23 mouse cellular contexts compared by ENCODE assay signal in genomic region chr6:126536926-126537325, GRCm38 (mm10). TPM values are rescaled to one million over a fixed set of nuclear protein-coding genes. Genes with fewer than 3 reads are reported as not detected.
DNase-seq lines count a peak whose midpoint lies in the region; ATAC-seq and TF ChIP-seq lines count a peak whose summit lies in the region.
"Had no signal": no experiment of that assay in that cellular context is flagged by ENCODE, and none has a peak within 500 bp of the region (broad histone marks: within the 10 kb centered on the region; RNA-seq: fewer than 3 reads in every experiment).

No protein-coding gene starts in this region.

- peaks cover 23% of the 10 kb centered on the region for H3K27me3 ChIP-seq in embryonic facial prominence, embryonic 13.5 days
- peaks cover 37% of the 10 kb centered on the region for H3K27me3 ChIP-seq in embryonic facial prominence, embryonic 10.5 days (replicated peaks; ENCODE audit: low read depth, poor library complexity, severe bottlenecking)
- H3K27me3 ChIP-seq in heart, adult 2 months (ENCODE audit: control insufficient read depth, insufficient read depth, low read length) = no peaks in the 10 kb centered on the region
- peaks cover 32% of the 10 kb centered on the region for H3K27me3 ChIP-seq in heart, embryonic 10.5 days (ENCODE audit: insufficient read depth, poor library complexity, severe bottlenecking)
- peaks cover 20% of the 10 kb centered on the region for H3K27me3 ChIP-seq in heart, postnatal 0 days (ENCODE audit: control insufficient read depth, insufficient read depth, low read length)
- H3K27me3 ChIP-seq in hindbrain, postnatal 0 days (ENCODE audit: insufficient read depth, low read length) = no peaks in the 10 kb centered on the region

- H3K27ac ChIP-seq in embryonic facial prominence, embryonic 13.5 days = 0 out of 2 replicates have a peak overlapping the region, but pooled peaks have one; percentile 14
- H3K27ac ChIP-seq in embryonic facial prominence, embryonic 10.5 days (replicated peaks) = no peak overlapping the region
- H3K27ac ChIP-seq in heart, adult 2 months = peak overlapping the region; percentile 76
- no peak overlapping the region for H3K27ac ChIP-seq in heart, embryonic 10.5 days
- H3K27ac ChIP-seq in heart, postnatal 0 days (ENCODE audit: low read depth) = peak overlapping the region; percentile 80
- peak overlapping the region; percentile 89 for H3K27ac ChIP-seq in brown adipose tissue, adult 24 weeks (replicated peaks; ENCODE audit: low read depth, low read length)
- no peak overlapping the region for H3K27ac ChIP-seq in hindbrain, postnatal 0 days
- H3K27ac ChIP-seq: forebrain, embryonic 13.5 days; hindbrain, embryonic 12.5 days; kidney, embryonic 15.5 days had no signal

- H3K4me2 ChIP-seq in embryonic facial prominence, embryonic 13.5 days = no peak overlapping the region
- no peak overlapping the region for H3K4me2 ChIP-seq in heart, postnatal 0 days (ENCODE audit: low read depth, low read length)
- H3K4me2 ChIP-seq in hindbrain, postnatal 0 days (ENCODE audit: low read depth, low read length) = no peak overlapping the region
- H3K4me2 ChIP-seq: forebrain, embryonic 13.5 days; hindbrain, embryonic 12.5 days; kidney, embryonic 15.5 days had no signal

- H3K36me3 ChIP-seq in embryonic facial prominence, embryonic 13.5 days = no peaks in the 10 kb centered on the region
- no peaks in the 10 kb centered on the region for H3K36me3 ChIP-seq in embryonic facial prominence, embryonic 10.5 days (replicated peaks)
- H3K36me3 ChIP-seq in heart, adult 2 months (ENCODE audit: control insufficient read depth, insufficient read depth, low read length) = peaks cover 3% of the 10 kb centered on the region; the same call in 1 of the 2 replicates
- no peaks in the 10 kb centered on the region for H3K36me3 ChIP-seq in heart, embryonic 10.5 days
- H3K36me3 ChIP-seq in heart, postnatal 0 days (replicated peaks; ENCODE audit: control insufficient read depth, insufficient read depth, low read length) = no peaks in the 10 kb centered on the region
- no peaks in the 10 kb centered on the region for H3K36me3 ChIP-seq in hindbrain, postnatal 0 days (ENCODE audit: insufficient read depth, low read length)
- H3K36me3 ChIP-seq: G1E; hindbrain, embryonic 12.5 days; kidney, embryonic 15.5 days had no signal

- intact Hi-C loops in heart, adult 2 months (cut with DNase I) = loop anchor here (2.0 kb wide), 1 partner anchor 14 kb away; no protein-coding TSS in a partner anchor

- no peak overlapping the region for H3K4me3 ChIP-seq in embryonic facial prominence, embryonic 13.5 days
- no peak overlapping the region for H3K4me3 ChIP-seq in embryonic facial prominence, embryonic 10.5 days
- H3K4me3 ChIP-seq in heart, adult 2 months = no peak overlapping the region
- no peak overlapping the region for H3K4me3 ChIP-seq in heart, embryonic 10.5 days
- H3K4me3 ChIP-seq in heart, postnatal 0 days (ENCODE audit: low read depth, low read length) = no peak overlapping the region
- no peak overlapping the region for H3K4me3 ChIP-seq in brown adipose tissue, adult 24 weeks (ENCODE audit: insufficient read depth, low read depth, low read length)
- H3K4me3 ChIP-seq in hindbrain, postnatal 0 days (ENCODE audit: low read length) = no peak overlapping the region
- H3K4me3 ChIP-seq: forebrain, embryonic 13.5 days; hindbrain, embryonic 12.5 days; kidney, embryonic 15.5 days had no signal

- no peaks in the 10 kb centered on the region; the same call in 1 of the 2 replicates for H3K79me2 ChIP-seq in heart, adult 2 months (replicated peaks; ENCODE audit: control insufficient read depth, insufficient read depth, low read length)

- TF ChIP-seq EP300 in heart, adult 2 months (IDR thresholded peaks at IDR 0.05; ENCODE audit: insufficient read depth, low read depth, low read length) = 0 out of 2 replicates have a peak, but pooled peaks have one; percentile 15
- no peak for TF ChIP-seq EP300 in heart, postnatal 0 days (IDR thresholded peaks at IDR 0.05; ENCODE audit: low read depth)

- no peak for TF ChIP-seq CTCF in heart, adult 2 months (IDR thresholded peaks at IDR 0.05)
- TF ChIP-seq CTCF in heart, postnatal 0 days (IDR thresholded peaks at IDR 0.05; ENCODE audit: low read depth) = no peak
- no peak for TF ChIP-seq CTCF in hindbrain, postnatal 0 days (IDR thresholded peaks at IDR 0.05; ENCODE audit: low read depth)

- peaks cover 43% of the 10 kb centered on the region for H3K4me1 ChIP-seq in embryonic facial prominence, embryonic 13.5 days
- peaks cover 63% of the 10 kb centered on the region for H3K4me1 ChIP-seq in embryonic facial prominence, embryonic 10.5 days
- peaks cover 15% of the 10 kb centered on the region for H3K4me1 ChIP-seq in heart, adult 2 months (ENCODE audit: control insufficient read depth, insufficient read depth, low read length)
- H3K4me1 ChIP-seq in heart, embryonic 10.5 days = peaks cover 53% of the 10 kb centered on the region
- H3K4me1 ChIP-seq in heart, postnatal 0 days (ENCODE audit: control insufficient read depth, insufficient read depth) = no peaks in the 10 kb centered on the region
- H3K4me1 ChIP-seq in brown adipose tissue, adult 24 weeks (ENCODE audit: control insufficient read depth, insufficient read depth, insufficient read length, low read length) = peaks cover 15% of the 10 kb centered on the region
- H3K4me1 ChIP-seq in hindbrain, postnatal 0 days (ENCODE audit: insufficient read depth, low read length) = peaks cover 16% of the 10 kb centered on the region

- no peaks in the 10 kb centered on the region for H3K9me3 ChIP-seq in embryonic facial prominence, embryonic 13.5 days
- no peaks in the 10 kb centered on the region for H3K9me3 ChIP-seq in embryonic facial prominence, embryonic 10.5 days
- no peaks in the 10 kb centered on the region for H3K9me3 ChIP-seq in heart, embryonic 10.5 days
- no peaks in the 10 kb centered on the region for H3K9me3 ChIP-seq in heart, postnatal 0 days (replicated peaks; ENCODE audit: control insufficient read depth, low read length)
- no peaks in the 10 kb centered on the region for H3K9me3 ChIP-seq in hindbrain, postnatal 0 days (ENCODE audit: low read length)
- H3K9me3 ChIP-seq: forebrain, embryonic 13.5 days; hindbrain, embryonic 12.5 days; kidney, embryonic 15.5 days had no signal

- no peak for DNase-seq in embryonic facial prominence, embryonic 10.5 days (ENCODE audit: low spot score)
- DNase-seq in heart, adult 2 months = peak in 1 of 2 experiments; percentile 31
- no peak for DNase-seq in heart, embryonic 10.5 days (ENCODE audit: low spot score)
- DNase-seq in heart, postnatal 0 days (ENCODE audit: low spot score) = no peak
- no peak for DNase-seq in heart, postnatal 4 days
- DNase-seq in hindbrain, postnatal 0 days (ENCODE audit: low spot score) = no peak
- DNase-seq: adrenal gland, adult 8-10 months; adrenal gland, postnatal 36 days; B cell, adult 2 months; cerebellum, adult 11 months; cerebellum, adult 9-10 months; cerebellum, postnatal 25 days; forebrain, postnatal 0 days; kidney, adult 2 months had no signal

- ATAC-seq in embryonic facial prominence, embryonic 13.5 days (ENCODE audit: insufficient number of reproducible peaks, insufficient read depth, low FRiP score, low TSS enrichment, low read depth) = no peak
- no peak for ATAC-seq in heart, postnatal 0 days (ENCODE audit: insufficient read depth, low read depth)
- ATAC-seq in hindbrain, postnatal 0 days = no peak
- ATAC-seq: CD4-positive, CD25-positive, alpha-beta regulatory T cell, adult 4 months; forebrain, embryonic 13.5 days; forebrain, postnatal 0 days; hindbrain, embryonic 16.5 days; intestine, embryonic 16.5 days had no signal

- whole genome bisulfite sequencing in embryonic facial prominence, embryonic 13.5 days = 67% methylated on average over 4 of the region's 4 CpGs
- 72% methylated on average over 4 of the region's 4 CpGs for WGBS in embryonic facial prominence, embryonic 10.5 days
- 46% methylated on average over 4 of the region's 4 CpGs for WGBS in heart, adult 2 months
- WGBS in heart, embryonic 10.5 days = 51% methylated on average over 4 of the region's 4 CpGs
- WGBS in heart, postnatal 0 days = 42% methylated on average over 4 of the region's 4 CpGs
- WGBS in hindbrain, postnatal 0 days = 80% methylated on average over 4 of the region's 4 CpGs

- H3K9ac ChIP-seq in embryonic facial prominence, embryonic 13.5 days = no peak overlapping the region
- H3K9ac ChIP-seq in heart, adult 2 months (ENCODE audit: low read depth, low read length) = 0 out of 2 replicates have a peak overlapping the region, but pooled peaks have one; percentile 20
- H3K9ac ChIP-seq in heart, postnatal 0 days (replicated peaks; ENCODE audit: low read depth, low read length) = no peak overlapping the region
- no peak overlapping the region for H3K9ac ChIP-seq in hindbrain, postnatal 0 days (replicated peaks; ENCODE audit: low read length)
- H3K9ac ChIP-seq: forebrain, embryonic 13.5 days; forebrain, postnatal 0 days; hindbrain, embryonic 12.5 days; kidney, embryonic 15.5 days had no signal

- TF ChIP-seq POLR2A in heart, adult 2 months (IDR thresholded peaks at IDR 0.05; ENCODE audit: insufficient read depth, low read depth, low read length) = no peak

RNA-seq across cellular contexts. Expression of gene Kcna5, which starts 1.7 kb away (rescaled TPM):
- 4.7 and 5.2 TPM in 2 replicates for polyA plus RNA-seq in embryonic facial prominence, embryonic 13.5 days (2015; fragmentation: Nextera tagmentation; extraction: Ambion mirVana)
- 3.6 and 4.0 TPM in 2 replicates for polyA plus RNA-seq in embryonic facial prominence, embryonic 10.5 days (2016; fragmentation: Nextera tagmentation; extraction: Ambion mirVana)
- 10 to 100 TPM; 15.1 to 27.1 TPM for total RNA-seq in heart, adult 2 months (2021)
- 20.4 and 23.2 TPM in 2 replicates for polyA plus RNA-seq in heart, adult 2 months (2012; rRNA removed)
- polyA plus RNA-seq in heart, embryonic 10.5 days (2016; fragmentation: Nextera tagmentation; extraction: Ambion mirVana) = 9.3 and 12.8 TPM in 2 replicates
- 25.0 and 27.6 TPM in 2 replicates for total RNA-seq in heart, postnatal 0 days (2014; rRNA removed; ENCODE audit: low replicate concordance)
- 9.0 and 9.2 TPM in 2 replicates for polyA plus RNA-seq in heart, postnatal 0 days (2015; fragmentation: Nextera tagmentation; extraction: Ambion mirVana)
- total RNA-seq in heart, postnatal 4 days (2021) = 10 to 100 TPM; 10.6 to 12.0 TPM
- 1.3 and 6.0 TPM in 2 replicates for polyA plus RNA-seq in brown adipose tissue, adult 24 weeks (2012; ENCODE audit: insufficient read depth, insufficient read length, missing spikeins)
- total RNA-seq in hindbrain, postnatal 0 days (2014; rRNA removed) = 4.8 and 7.3 TPM in 2 replicates
- polyA plus RNA-seq in hindbrain, postnatal 0 days (2015; fragmentation: Nextera tagmentation; extraction: Ambion mirVana) = 3.4 and 3.6 TPM in 2 replicates
- total RNA-seq: G1E had no signal
- polyA plus RNA-seq: CD4-positive, CD25-positive, alpha-beta regulatory T cell, adult 4 months; G1E had no signal

Comparison
In these comparisons a context has a peak if more than half of its experiments do, and no peak if none do; other contexts are left out.
1. H3K27ac ChIP-seq: peak in embryonic facial prominence, embryonic 13.5 days (single experiment), heart, adult 2 months (single experiment), heart, postnatal 0 days (single experiment) and brown adipose tissue, adult 24 weeks (single experiment); none in embryonic facial prominence, embryonic 10.5 days (single experiment), heart, embryonic 10.5 days (single experiment) and hindbrain, postnatal 0 days (single experiment).